Mouse (Mus musculus): Measurements from ENCODE around the gene Bfsp2.

DNA sequence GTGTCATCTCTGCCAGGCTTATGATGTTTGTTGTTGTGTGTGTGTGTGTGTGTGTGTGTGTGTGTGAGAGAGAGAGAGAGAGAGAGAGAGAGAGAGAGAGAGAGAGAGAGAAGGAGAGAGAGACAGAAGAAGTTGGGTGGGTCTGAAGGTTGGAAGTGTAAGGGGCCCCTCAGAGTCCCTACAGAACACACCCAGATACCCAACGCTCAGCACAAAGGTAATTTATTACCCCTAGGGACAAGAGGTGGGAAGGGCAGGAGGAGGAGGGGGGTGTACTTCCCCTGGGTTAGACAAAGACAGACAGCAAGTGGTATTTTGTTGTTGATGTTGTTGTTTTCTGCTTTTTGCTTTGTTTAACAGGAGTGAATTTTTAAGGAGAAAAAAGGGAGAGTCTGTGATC, 94.6 kb downstream of the Bfsp2 start:
- TF ChIP-seq CHD2 (IDR thresholded peaks at IDR 0.05; ENCODE audit: low read depth, low read length): no peak
- TF ChIP-seq ZNF384 (IDR thresholded peaks at IDR 0.05; ENCODE audit: low read depth, low read length): no peak
- TF ChIP-seq MAFK (IDR thresholded peaks at IDR 0.05; ENCODE audit: insufficient read depth, low read depth, low read length): no peak
- no peak for TF ChIP-seq ZC3H11A (IDR thresholded peaks at IDR 0.05; ENCODE audit: borderline replicate concordance, low read depth, low read length)

Data from ES-E14 (cell line).